Mouse (Mus musculus) left cerebral cortex, postnatal 4 days (tissue): ENCODE measurements at regions not wholly inside any gene's neighbourhood (a gene's known extent, or its start where the extent isn't known, plus 50 kb on each side); places are given as distances from the start of the nearest gene placed in this dataset.

Source experiments
- DNase-seq: peaks from one replicate; pipeline ENCODE4 v3.0.0-alpha.2; 2022
- intact Hi-C: fragments of 180-260 bp; cut with DNase I; formaldehyde crosslinking; loops from one replicate; pipeline ENCODE4 v1.15.1; 2025

DNA sequence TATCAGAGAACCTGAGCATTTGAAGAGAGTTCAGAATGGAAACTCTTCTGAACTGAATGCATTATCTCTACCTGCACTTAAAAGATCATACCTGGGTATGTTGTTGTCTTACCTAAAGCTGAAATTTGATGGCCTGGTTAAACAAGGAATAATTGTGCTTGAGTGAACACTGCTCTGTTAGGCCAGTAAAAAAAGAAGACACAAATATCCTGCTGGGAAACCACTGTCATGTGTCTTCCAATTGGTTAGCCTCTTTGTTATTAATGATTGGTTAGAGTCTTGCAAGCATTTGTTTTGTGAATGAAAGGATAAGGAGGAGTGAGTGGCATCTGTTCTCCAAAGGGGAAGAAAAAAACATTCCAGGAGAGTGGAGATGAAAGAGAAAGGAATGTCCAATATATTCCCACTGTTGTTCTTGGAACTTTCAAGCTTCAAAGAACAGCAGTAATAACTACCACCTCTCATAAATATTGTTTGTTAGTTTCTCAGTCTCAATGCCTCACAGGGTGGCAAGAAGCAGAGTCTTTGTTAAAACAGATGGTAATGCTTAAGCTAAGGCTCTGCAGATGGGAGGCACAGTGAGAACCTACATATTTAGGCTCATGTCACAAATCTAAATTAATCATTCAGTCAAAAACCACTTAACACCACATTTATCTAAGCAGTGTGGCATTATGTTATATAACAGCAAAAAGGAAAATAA is 165.5 kb downstream of the Dsel start:
- intact Hi-C loops = no loop called here
- DNase-seq = no peak

DNA sequence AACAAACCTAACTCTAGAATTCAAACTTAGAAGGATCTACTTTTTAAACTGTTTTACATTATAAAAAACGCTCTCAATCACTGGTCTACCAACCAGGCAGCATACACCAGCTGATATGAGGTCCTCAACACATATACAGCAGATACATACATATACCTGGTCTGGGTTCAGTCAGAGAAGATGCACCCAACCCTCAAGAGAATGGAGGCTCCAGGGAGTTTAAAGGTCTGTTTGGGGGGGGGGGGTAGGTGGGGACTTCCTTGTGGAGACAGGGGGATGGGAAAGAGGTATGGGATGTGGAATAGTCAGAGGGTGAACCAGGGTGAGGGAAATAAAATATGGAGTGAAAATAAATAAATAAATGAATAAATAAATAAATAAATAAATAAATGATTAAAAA is 203.8 kb downstream of the Dsel start:
- intact Hi-C loops = loop anchor here (2.0 to 5.0 kb wide), 2 partner anchors 718 to 791 kb away; no protein-coding TSS in a partner anchor
- no peak for DNase-seq

DNA sequence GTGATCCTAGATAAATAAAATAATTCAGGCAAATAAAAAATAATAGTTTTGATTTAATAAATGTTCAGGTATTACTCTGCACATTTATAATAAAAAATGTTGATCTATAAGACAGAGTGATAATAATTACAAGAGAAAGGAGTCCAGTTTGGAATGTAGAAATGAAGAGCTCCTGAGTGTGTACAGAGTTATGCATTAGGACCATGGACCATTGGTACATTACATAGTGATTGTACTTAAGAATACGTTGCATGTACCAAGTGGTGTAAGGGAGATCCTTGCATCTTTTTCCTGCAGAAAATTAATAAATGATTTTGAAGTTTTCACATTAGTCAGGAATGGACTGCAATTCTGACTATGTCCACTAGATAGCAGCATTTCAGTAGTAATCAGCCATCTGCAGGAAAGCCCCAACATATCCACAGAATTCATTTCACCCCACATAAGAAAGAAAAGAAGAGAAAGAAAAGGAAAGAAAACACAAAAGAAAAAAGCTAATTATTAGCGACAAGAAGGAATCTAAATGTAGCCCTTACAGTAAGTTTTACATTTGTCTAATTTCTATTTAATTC is 204.5 kb downstream of the Dsel start:
- DNase-seq = no peak
- intact Hi-C loops = loop anchor here (2.0 to 5.0 kb wide), 2 partner anchors 719 to 792 kb away; no protein-coding TSS in a partner anchor

DNA sequence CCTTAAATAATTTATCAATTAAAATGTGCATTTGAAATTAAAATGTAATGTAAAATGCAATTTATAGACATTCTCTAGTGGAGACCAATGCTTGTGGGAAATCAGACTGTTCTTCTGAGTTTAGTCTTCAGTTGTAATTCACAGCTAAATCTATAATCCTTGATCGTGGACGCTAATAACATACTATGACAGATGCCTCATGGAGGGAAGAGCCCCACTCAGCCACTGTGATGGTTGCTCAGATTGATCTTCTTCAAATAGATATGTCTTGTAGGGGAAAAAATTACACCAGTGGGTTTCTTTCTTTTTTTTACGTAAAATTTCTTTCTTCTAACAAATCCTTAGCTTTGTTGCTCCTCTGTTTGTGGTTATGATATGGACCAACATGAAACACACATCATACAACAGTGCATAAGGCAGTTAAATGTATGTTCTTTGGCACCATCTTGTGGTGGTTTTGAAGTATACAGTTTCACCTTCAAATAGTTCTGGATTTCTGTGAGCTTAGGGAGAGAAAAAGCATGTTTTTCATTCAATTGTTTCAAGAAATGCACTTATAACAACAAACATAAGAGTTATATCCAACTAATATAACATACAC is 230.8 kb downstream of the Dsel start:
- intact Hi-C loops = no loop called here
- no peak for DNase-seq
